Mouse (Mus musculus) left cerebral cortex, postnatal 4 days (tissue): ENCODE data around the gene Selenoh. TPM values are rescaled to one million over a fixed set of nuclear protein-coding genes. Genes with fewer than 3 reads are reported as not detected.
A peak's percentile ranks its signal among the peaks of the same experiment; 100 is the strongest.
"Not testable (repeated sequence)": the region's sequence is repeated elsewhere in the genome, so short reads cannot be mapped to it uniquely, and the experiment has no call there.

Experiments
- DNase-seq: peaks from one replicate; pipeline ENCODE4 v3.0.0-alpha.2; 2022
- intact Hi-C: fragments of 180-260 bp; cut with DNase I; formaldehyde crosslinking; loops from one replicate; pipeline ENCODE4 v1.15.1; 2025
- total RNA-seq, 2 experiments: library from RNA; stranded (reverse); gene quantifications; 2 replicates each; pipeline ENCODE4 v1.2.3; 2021

Gene Selenoh
- total RNA-seq, 2 experiments from 2014 or later, result 96.5 to 104 TPM

- no peak for DNase-seq
- intact Hi-C loops, result no loop called here
Observed at GRCm38 (mm10) chr2:84677270-84677967, 6.8 kb upstream of the Selenoh start.

GRCm38 (mm10) chr2:84671535-84671934 is 965 bp upstream of the Selenoh start:
- intact Hi-C loops, DNase-seq: not testable (repeated sequence)

- no peak for DNase-seq
Observed at GRCm38 (mm10) chr2:84669828-84670568, 572 bp downstream of the Selenoh start.

GRCm38 (mm10) chr2:84666081-84666480 is 4.5 kb downstream of the Selenoh start:
- intact Hi-C loops, result no loop called here
- no peak for DNase-seq

More at GRCm38 (mm10) chr2:84669828-84670568, 572 bp downstream of the Selenoh start:
- intact Hi-C loops, result no loop called here

GRCm38 (mm10) chr2:84662866-84663265 is 7.7 kb downstream of the Selenoh start:
- intact Hi-C loops, result loop anchor here (5.0 kb wide), 2 partner anchors 46 to 206 kb away; no protein-coding TSS in a partner anchor
- peak; percentile 51 for DNase-seq

- DNase-seq, result no peak
- intact Hi-C loops, result loop anchor here (5.0 kb wide), 2 partner anchors 43 to 203 kb away; no protein-coding TSS in a partner anchor
Observed at GRCm38 (mm10) chr2:84660253-84660652, 10.3 kb downstream of the Selenoh start.

GRCm38 (mm10) chr2:84658806-84659205 is 11.8 kb downstream of the Selenoh start, which contains the start of gene Btbd18:
TSS of gene Btbd18 (plus strand) at chr2:84659079.
- intact Hi-C loops, result no loop called here
- DNase-seq, result no peak

GRCm38 (mm10) chr2:84655864-84656263 is 14.7 kb downstream of the Selenoh start:
- no peak for DNase-seq
- intact Hi-C loops, result no loop called here

- intact Hi-C loops, result no loop called here
- no peak for DNase-seq
Observed at GRCm38 (mm10) chr2:84653354-84653753, 17.2 kb downstream of the Selenoh start.

- peak; percentile 82 for DNase-seq
- intact Hi-C loops, result no loop called here
Observed at GRCm38 (mm10) chr2:84650464-84651195, 19.9 kb downstream of the Selenoh start, which contains the start of gene Ctnnd1. TSS of gene Ctnnd1 (minus strand) at chr2:84650765.

GRCm38 (mm10) chr2:84649674-84650073 is 20.9 kb downstream of the Selenoh start:
- intact Hi-C loops, result no loop called here
- no peak for DNase-seq

- intact Hi-C loops, result no loop called here
- no peak for DNase-seq
Observed at GRCm38 (mm10) chr2:84648369-84648768, 22.2 kb downstream of the Selenoh start.

- intact Hi-C loops, result no loop called here
- DNase-seq, result no peak
Observed at GRCm38 (mm10) chr2:84647051-84647568, 23.5 kb downstream of the Selenoh start.

- DNase-seq, result no peak
- intact Hi-C loops, result no loop called here
Observed at GRCm38 (mm10) chr2:84646138-84646537, 24.4 kb downstream of the Selenoh start.

- no peak for DNase-seq
- intact Hi-C loops, result no loop called here
Observed at GRCm38 (mm10) chr2:84640833-84641232, 29.7 kb downstream of the Selenoh start.

- intact Hi-C loops, result no loop called here
- DNase-seq, result no peak
Observed at GRCm38 (mm10) chr2:84638428-84639220, 31.9 kb downstream of the Selenoh start.

GRCm38 (mm10) chr2:84637452-84638165 is 33.0 kb downstream of the Selenoh start:
- no peak for DNase-seq
- intact Hi-C loops, result no loop called here

GRCm38 (mm10) chr2:84636231-84636741 is 34.3 kb downstream of the Selenoh start:
- intact Hi-C loops, result no loop called here
- DNase-seq, result no peak

GRCm38 (mm10) chr2:84635611-84636010 is 35.0 kb downstream of the Selenoh start:
- intact Hi-C loops, result no loop called here
- DNase-seq, result peak; percentile 73
